Mouse (Mus musculus) G1E (cell line): ENCODE measurements around the gene Perp.

Experiments
- CTCF ChIP-seq: IDR thresholded peaks from 2 replicates; pipeline ENCODE4 v1.5.1; 2012; ENCODE audit warnings: low read depth, low read length, inconsistent platforms, mixed read lengths
- GATA1 ChIP-seq: IDR thresholded peaks from 2 replicates; pipeline ENCODE4 v1.6.1; 2012; ENCODE audit warnings: borderline replicate concordance, low read length, inconsistent platforms, mixed read lengths

GRCm38 (mm10) chr10:18859632-18860031 lies 14.8 kb downstream of the Perp start:
- TF ChIP-seq CTCF (no peak), GATA1 (no peak)
